Mouse (Mus musculus): ENCODE measurements around the gene Tmem63c. TPM values are rescaled to one million over a fixed set of nuclear protein-coding genes. Genes with fewer than 3 reads are reported as not detected.

Gene Tmem63c
- polyA plus RNA-seq, 1 experiment from 2014 or later, result not detected

DNA sequence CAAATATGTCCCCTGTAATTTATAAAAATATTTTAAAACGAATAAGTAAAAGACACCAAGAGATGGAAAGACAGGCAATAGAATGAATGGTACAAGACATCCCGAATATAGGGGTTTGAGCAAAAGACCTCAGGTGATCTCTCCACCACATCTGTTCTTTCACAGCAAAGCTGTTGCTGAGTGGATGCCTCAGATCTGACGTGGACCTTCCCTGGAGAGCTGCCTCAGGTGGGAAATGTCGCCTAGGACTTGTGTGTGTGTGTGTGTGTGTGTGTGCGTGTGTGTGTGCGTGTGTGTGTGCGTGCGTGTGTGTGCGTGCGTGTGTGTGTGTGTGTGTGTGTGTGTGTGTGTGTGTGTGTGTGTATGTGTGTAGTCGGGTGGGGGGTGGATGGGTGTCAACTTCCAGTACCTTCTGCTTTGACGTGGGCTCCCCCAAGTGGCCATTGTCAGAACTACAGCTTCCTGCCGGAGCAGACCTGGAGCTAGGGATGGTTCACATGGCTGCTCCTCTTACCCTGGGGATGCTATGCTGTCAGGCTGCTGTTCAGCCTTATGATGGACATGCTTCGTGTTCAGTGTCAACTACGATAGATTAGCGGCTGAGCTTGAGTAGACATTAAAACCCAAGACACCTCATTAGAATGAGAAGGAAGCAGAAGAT lies 31.7 kb downstream of the Tmem63c start:
- Histone ChIP-seq H3K9ac (replicated peaks) (no peak overlapping the region), H3K4me2 (no peak overlapping the region), H3K27ac (no peak overlapping the region), H3K4me3 (replicated peaks) (no peak overlapping the region), H3K27me3 (peaks cover 34% of the 10 kb centered on the region), H3K4me1 (replicated peaks) (no peaks in the 10 kb centered on the region), H3K36me3 (no peaks in the 10 kb centered on the region), H3K9me3 (no peaks in the 10 kb centered on the region)
- 21% methylated on average over 15 of the region's 16 CpGs for WGBS
- no peak for ATAC-seq (ENCODE audit: insufficient number of reproducible peaks, insufficient read depth, low FRiP score, low TSS enrichment, low read depth)

DNA sequence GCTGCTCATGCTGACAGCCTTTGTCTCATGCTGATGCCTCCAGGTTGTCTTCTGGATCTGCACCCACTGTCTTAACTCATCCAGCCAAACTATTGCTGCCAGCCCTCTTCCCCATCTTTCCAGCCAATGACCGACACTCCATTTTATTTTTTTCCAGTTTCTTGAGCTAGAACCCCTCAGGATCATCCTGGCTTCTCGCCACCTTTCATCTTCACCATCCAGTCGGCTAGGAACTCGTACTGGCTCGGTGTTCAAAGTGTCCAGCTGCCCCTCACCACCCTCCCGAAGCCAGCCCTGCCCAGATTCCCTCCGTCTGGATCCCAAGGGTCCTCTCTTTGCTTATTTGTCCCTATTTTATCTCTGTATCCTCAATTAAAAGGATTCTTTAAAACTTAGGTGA lies 33.7 kb downstream of the Tmem63c start:
- H3K4me2 ChIP-seq, result no peak overlapping the region
- H3K27me3 ChIP-seq, result peaks cover 42% of the 10 kb centered on the region
- no peak overlapping the region for H3K9ac ChIP-seq (replicated peaks)
- no peak overlapping the region for H3K27ac ChIP-seq
- WGBS, result 73% methylated on average over 7 of the region's 7 CpGs
- H3K4me1 ChIP-seq (replicated peaks), result no peaks in the 10 kb centered on the region
- H3K36me3 ChIP-seq, result no peaks in the 10 kb centered on the region
- ATAC-seq (ENCODE audit: insufficient number of reproducible peaks, insufficient read depth, low FRiP score, low TSS enrichment, low read depth), result no peak
- no peak overlapping the region for H3K4me3 ChIP-seq (replicated peaks)
- H3K9me3 ChIP-seq, result no peaks in the 10 kb centered on the region

DNA sequence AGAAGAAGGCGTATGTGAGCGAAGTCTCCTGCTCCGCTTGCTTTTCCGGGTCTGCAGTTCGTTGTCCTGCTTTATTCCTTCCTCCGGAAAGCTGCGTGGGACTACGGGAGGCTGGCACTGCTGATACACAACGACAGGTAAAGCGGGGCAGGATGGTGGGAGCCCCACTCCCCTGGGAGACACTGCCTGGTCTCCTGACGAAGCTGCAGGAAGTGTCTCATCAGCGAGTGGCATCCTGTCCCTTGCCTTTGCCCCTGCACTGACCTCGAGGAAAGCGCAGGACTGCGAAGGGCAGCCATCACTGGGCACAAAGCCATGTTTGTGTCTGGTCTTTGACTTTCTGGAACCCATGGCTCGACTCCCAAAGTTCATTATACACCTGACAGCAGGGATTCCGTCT lies 35.9 kb downstream of the Tmem63c start:
- WGBS, result 72% methylated on average over 17 of the region's 17 CpGs
- Histone ChIP-seq H3K4me2 (no peak overlapping the region), H3K27me3 (peaks cover 37% of the 10 kb centered on the region), H3K27ac (no peak overlapping the region), H3K36me3 (no peaks in the 10 kb centered on the region), H3K9me3 (no peaks in the 10 kb centered on the region), H3K4me1 (replicated peaks) (no peaks in the 10 kb centered on the region), H3K4me3 (replicated peaks) (no peak overlapping the region), H3K9ac (replicated peaks) (no peak overlapping the region)
- ATAC-seq (ENCODE audit: insufficient number of reproducible peaks, insufficient read depth, low FRiP score, low TSS enrichment, low read depth), result no peak

DNA sequence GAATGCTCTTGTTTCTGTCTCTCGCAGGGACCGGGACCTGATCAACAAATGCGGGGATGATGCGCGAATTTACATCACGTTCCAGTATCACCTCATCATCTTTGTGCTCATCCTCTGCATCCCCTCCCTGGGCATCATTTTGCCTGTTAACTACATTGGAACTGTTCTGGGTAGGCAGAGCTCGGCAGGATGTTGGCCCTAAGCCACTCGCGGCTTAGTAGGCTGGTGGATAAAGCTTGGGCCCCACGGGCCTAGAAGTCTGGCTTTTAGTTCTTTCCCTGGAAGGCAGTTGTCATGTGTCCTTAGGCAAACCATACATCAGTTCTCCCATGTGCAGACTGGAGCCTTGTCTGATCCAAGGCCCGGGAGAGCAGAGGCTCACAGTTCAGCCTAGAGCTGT lies 44.3 kb downstream of the Tmem63c start:
- no peak overlapping the region for H3K27ac ChIP-seq
- no peaks in the 10 kb centered on the region for H3K4me1 ChIP-seq (replicated peaks)
- no peaks in the 10 kb centered on the region for H3K36me3 ChIP-seq
- H3K4me3 ChIP-seq (replicated peaks), result no peak overlapping the region
- WGBS, result 89% methylated on average over 11 of the region's 11 CpGs
- H3K4me2 ChIP-seq, result no peak overlapping the region
- no peak overlapping the region for H3K9ac ChIP-seq (replicated peaks)
- no peak for ATAC-seq (ENCODE audit: insufficient number of reproducible peaks, insufficient read depth, low FRiP score, low TSS enrichment, low read depth)
- H3K9me3 ChIP-seq, result no peaks in the 10 kb centered on the region
- no peaks in the 10 kb centered on the region for H3K27me3 ChIP-seq

DNA sequence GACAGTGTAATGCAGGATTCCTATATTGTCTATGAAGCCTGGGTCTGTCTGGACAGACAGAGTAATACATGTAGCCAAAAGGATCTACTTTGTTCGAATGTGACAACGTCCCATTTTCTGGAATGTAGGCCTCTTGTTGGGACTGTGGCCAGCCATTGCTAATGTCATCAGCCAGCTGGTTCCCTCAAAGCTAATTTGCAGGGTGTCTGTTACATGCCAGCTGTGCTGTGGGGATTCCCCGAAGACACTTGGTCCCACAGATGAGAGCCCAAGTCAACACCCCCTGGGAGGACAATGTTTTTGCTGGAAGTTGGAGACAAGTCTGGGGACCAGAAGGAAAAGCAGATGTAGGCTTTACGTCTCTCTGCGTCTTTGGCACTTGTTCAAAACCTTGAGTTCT lies 45.3 kb downstream of the Tmem63c start:
- Histone ChIP-seq H3K27ac (no peak overlapping the region), H3K9me3 (no peaks in the 10 kb centered on the region), H3K9ac (replicated peaks) (no peak overlapping the region), H3K4me1 (replicated peaks) (no peaks in the 10 kb centered on the region), H3K27me3 (no peaks in the 10 kb centered on the region), H3K4me3 (replicated peaks) (no peak overlapping the region), H3K4me2 (no peak overlapping the region), H3K36me3 (no peaks in the 10 kb centered on the region)
- ATAC-seq (ENCODE audit: insufficient number of reproducible peaks, insufficient read depth, low FRiP score, low TSS enrichment, low read depth), result no peak
- WGBS, result 85% methylated on average over 5 of the region's 5 CpGs

DNA sequence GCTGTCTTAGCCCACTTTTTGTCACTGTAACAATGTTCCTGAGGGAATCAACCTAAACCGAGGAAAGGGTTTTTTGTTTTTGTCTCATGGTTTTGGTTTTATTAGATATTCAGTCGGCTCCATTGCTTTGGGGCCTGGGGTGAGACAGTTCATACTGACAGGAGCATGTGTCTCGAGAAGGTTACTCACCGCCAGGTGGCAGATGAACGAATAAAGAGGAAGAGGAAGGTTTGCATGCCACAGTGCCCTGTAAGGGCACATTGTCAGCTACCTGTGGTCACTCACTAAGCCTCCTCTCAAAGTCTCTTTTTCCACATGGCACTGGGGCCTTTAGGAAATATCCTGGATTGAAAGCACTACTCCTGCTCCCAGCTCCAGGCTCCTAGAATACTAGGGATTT lies 49.4 kb downstream of the Tmem63c start:
- Histone ChIP-seq H3K4me2 (no peak overlapping the region), H3K9me3 (no peaks in the 10 kb centered on the region), H3K4me3 (replicated peaks) (no peak overlapping the region), H3K4me1 (replicated peaks) (no peaks in the 10 kb centered on the region), H3K27ac (no peak overlapping the region), H3K9ac (replicated peaks) (no peak overlapping the region), H3K27me3 (no peaks in the 10 kb centered on the region), H3K36me3 (no peaks in the 10 kb centered on the region)
- no peak for ATAC-seq (ENCODE audit: insufficient number of reproducible peaks, insufficient read depth, low FRiP score, low TSS enrichment, low read depth)
- 68% methylated on average over 5 of the region's 5 CpGs for WGBS

DNA sequence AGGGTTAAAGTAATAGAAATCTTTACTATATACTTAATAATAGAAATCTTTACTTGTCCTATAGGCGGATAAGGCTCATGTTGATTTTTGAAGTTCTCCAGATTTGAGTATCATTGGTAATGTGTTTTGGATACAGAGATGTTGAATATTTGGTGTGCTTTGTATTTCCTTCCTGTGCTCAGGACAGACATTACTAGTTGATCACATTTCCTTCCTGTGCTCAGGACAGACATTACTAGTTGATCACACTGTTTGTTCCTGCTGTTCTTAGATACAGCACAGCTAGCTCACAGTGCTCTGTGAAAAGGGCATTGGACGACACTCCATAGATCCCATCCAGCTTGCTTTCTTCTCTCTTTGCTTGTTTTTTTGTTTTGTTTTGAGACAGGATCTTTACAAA lies 55.5 kb downstream of the Tmem63c start:
- Histone ChIP-seq H3K27ac (no peak overlapping the region), H3K4me2 (no peak overlapping the region), H3K4me1 (replicated peaks) (no peaks in the 10 kb centered on the region), H3K9me3 (no peaks in the 10 kb centered on the region), H3K36me3 (no peaks in the 10 kb centered on the region), H3K4me3 (replicated peaks) (no peak overlapping the region), H3K27me3 (no peaks in the 10 kb centered on the region), H3K9ac (replicated peaks) (no peak overlapping the region)
- WGBS, result 93% methylated on average over 2 of the region's 2 CpGs
- no peak for ATAC-seq (ENCODE audit: insufficient number of reproducible peaks, insufficient read depth, low FRiP score, low TSS enrichment, low read depth)

DNA sequence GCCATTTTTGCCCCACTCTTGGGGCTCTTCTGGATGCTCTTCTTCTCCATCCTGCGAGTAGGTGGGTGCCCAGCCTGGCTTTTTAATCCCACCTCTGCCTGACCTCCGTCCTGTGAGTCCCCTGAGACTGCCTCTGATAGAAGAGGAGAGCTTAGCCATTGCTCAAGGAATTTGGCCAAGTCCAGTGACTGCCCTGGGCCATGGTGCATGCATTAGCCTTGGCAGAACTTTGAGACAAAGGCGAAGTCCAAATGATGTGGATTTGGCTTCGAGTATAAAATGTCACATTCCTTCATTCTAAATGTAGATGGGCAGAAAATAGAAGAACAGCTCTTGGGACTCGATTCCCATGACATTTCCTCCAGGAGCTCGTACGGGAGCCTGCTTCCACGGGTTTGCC lies 61.7 kb downstream of the Tmem63c start:
- Histone ChIP-seq H3K27ac (no peak overlapping the region), H3K4me1 (replicated peaks) (no peaks in the 10 kb centered on the region), H3K36me3 (no peaks in the 10 kb centered on the region), H3K9me3 (no peaks in the 10 kb centered on the region), H3K4me3 (replicated peaks) (no peak overlapping the region), H3K9ac (replicated peaks) (no peak overlapping the region), H3K27me3 (no peaks in the 10 kb centered on the region), H3K4me2 (no peak overlapping the region)
- ATAC-seq (ENCODE audit: insufficient number of reproducible peaks, insufficient read depth, low FRiP score, low TSS enrichment, low read depth), result no peak
- 79% methylated on average over 8 of the region's 8 CpGs for WGBS

DNA sequence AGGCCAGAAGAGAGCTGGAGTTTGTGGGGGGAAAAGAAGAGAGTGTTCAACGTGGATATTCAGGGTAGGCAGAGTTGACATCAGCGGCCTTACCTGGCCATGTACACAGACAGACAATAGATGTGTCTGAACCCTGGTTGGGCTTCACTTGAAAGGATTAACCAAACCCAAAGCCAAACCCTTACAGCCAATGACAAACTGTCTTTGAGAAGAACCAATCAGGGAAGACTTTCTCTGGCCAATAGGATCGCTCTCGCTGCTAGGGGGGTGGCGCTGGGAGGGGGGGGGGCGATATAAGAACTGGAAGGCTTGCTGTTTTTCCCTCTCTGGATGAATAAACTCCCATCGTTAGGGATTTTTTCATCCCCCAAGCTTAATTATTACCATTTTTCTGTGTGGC lies 66.1 kb downstream of the Tmem63c start:
- no peaks in the 10 kb centered on the region for H3K4me1 ChIP-seq (replicated peaks)
- no peaks in the 10 kb centered on the region for H3K9me3 ChIP-seq
- H3K27ac ChIP-seq, result no peak overlapping the region
- no peak for ATAC-seq (ENCODE audit: insufficient number of reproducible peaks, insufficient read depth, low FRiP score, low TSS enrichment, low read depth)
- no peak overlapping the region for H3K9ac ChIP-seq (replicated peaks)
- WGBS, result 63% methylated on average over 7 of the region's 7 CpGs
- H3K4me3 ChIP-seq (replicated peaks), result no peak overlapping the region
- H3K36me3 ChIP-seq, result no peaks in the 10 kb centered on the region
- H3K4me2 ChIP-seq, result no peak overlapping the region
- H3K27me3 ChIP-seq, result no peaks in the 10 kb centered on the region

DNA sequence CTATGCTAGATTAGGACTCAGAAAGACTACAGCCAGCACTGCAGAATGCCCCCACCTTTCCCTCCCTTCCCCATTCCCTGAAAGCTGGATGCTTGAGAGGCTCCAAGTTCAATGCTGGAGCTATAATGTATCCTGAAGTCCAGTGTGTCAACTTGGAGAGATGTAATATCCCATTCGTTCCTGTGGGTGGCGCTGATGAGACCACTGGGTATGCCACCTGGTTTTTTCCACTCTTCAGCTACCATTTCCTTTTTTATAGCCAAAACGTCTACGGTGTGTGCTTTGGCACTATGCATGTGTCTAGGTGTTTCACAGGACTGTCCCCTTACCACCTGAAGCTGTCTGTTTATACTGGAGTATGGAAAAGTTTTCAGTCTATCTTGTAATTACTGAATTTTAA lies 67.2 kb downstream of the Tmem63c start:
- no peaks in the 10 kb centered on the region for H3K27me3 ChIP-seq
- no peak overlapping the region for H3K4me2 ChIP-seq
- no peak overlapping the region for H3K4me3 ChIP-seq (replicated peaks)
- H3K9ac ChIP-seq (replicated peaks), result no peak overlapping the region
- H3K27ac ChIP-seq, result no peak overlapping the region
- 36% methylated on average over 4 of the region's 4 CpGs for WGBS
- no peaks in the 10 kb centered on the region for H3K9me3 ChIP-seq
- no peaks in the 10 kb centered on the region for H3K4me1 ChIP-seq (replicated peaks)
- ATAC-seq (ENCODE audit: insufficient number of reproducible peaks, insufficient read depth, low FRiP score, low TSS enrichment, low read depth), result no peak
- no peaks in the 10 kb centered on the region for H3K36me3 ChIP-seq

DNA sequence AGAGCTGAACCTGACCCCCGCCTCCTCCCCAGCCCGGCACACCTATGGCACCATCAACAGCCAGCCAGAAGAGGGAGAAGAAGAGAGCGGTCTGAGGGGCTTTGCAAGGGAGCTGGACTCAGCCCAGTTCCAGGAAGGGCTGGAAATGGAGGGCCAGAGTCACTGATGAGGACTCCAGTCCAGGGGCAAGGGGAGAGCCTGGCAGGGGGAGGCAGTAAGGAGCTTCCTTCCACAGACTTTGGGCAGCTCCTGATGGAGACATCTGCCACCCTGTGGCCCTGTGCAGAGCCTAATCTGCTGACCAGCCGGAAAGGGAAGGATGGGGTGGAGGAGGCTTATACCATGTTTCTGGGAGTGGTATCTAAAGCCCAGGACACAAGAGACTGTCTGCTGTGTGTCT lies 68.1 kb downstream of the Tmem63c start:
- 59% methylated on average over 4 of the region's 4 CpGs for WGBS
- Histone ChIP-seq H3K27ac (no peak overlapping the region), H3K36me3 (no peaks in the 10 kb centered on the region), H3K4me1 (replicated peaks) (no peaks in the 10 kb centered on the region), H3K27me3 (no peaks in the 10 kb centered on the region), H3K9me3 (no peaks in the 10 kb centered on the region), H3K9ac (replicated peaks) (no peak overlapping the region), H3K4me2 (no peak overlapping the region), H3K4me3 (replicated peaks) (no peak overlapping the region)
- ATAC-seq (ENCODE audit: insufficient number of reproducible peaks, insufficient read depth, low FRiP score, low TSS enrichment, low read depth), result no peak

DNA sequence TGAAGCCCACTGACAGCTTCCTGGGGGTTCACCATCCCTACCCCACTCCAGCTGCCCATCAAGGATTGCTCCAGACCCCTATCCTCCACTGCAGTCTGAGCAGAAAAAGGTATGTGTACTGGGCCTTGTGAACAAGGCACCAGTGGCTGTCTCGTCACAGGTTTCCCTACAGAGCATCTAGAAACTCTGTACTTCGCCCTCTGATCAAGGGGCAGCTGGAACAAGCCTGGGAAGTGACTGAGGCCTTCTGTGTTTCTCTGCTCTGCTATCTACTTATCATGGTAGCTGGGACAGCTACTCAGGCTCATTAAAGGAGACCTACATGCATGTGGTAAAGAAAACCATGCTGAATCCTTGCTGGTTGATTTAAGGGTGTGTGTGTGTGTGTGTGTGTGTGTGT lies 68.6 kb downstream of the Tmem63c start:
- no peak overlapping the region for H3K27ac ChIP-seq
- no peak overlapping the region for H3K4me2 ChIP-seq
- WGBS, result 75% methylated on average over 2 of the region's 2 CpGs
- H3K9ac ChIP-seq (replicated peaks), result no peak overlapping the region
- H3K27me3 ChIP-seq, result no peaks in the 10 kb centered on the region
- H3K36me3 ChIP-seq, result no peaks in the 10 kb centered on the region
- H3K9me3 ChIP-seq, result no peaks in the 10 kb centered on the region
- no peak overlapping the region for H3K4me3 ChIP-seq (replicated peaks)
- no peaks in the 10 kb centered on the region for H3K4me1 ChIP-seq (replicated peaks)
- no peak for ATAC-seq (ENCODE audit: insufficient number of reproducible peaks, insufficient read depth, low FRiP score, low TSS enrichment, low read depth)

Data from limb, embryonic 12.5 days (tissue).